Mouse (Mus musculus): ENCODE results near the gene 1190005I06Rik.
A peak's percentile ranks its signal among the peaks of the same experiment; 100 is the strongest.

Gene 1190005I06Rik

GRCm38 (mm10) chr8:120667561-120668373 is 20.3 kb upstream of the 1190005I06Rik start, which contains the start of the genes Gm27021 and Cox4i1:
Gene Gm27021, minus strand, starts transcription at chr8:120668079.
Gene Cox4i1, plus strand, starts transcription at chr8:120668222.
- peak; percentile 84 to 88 for DNase-seq (ENCODE audit: low spot score in 2 of 2)

GRCm38 (mm10) chr8:120666807-120667470 is 19.5 kb upstream of the 1190005I06Rik start:
- no peak for DNase-seq (ENCODE audit: low spot score in 2 of 2)

- DNase-seq (ENCODE audit: low spot score in 2 of 2) = no peak
These were observed 18.5 kb upstream of the 1190005I06Rik start for GRCm38 (mm10) chr8:120665726-120666455.

GRCm38 (mm10) chr8:120664566-120664965 is 17.1 kb upstream of the 1190005I06Rik start:
- DNase-seq (ENCODE audit: low spot score in 2 of 2) = no peak

GRCm38 (mm10) chr8:120657415-120657814 is 10.0 kb upstream of the 1190005I06Rik start:
- DNase-seq (ENCODE audit: low spot score in 2 of 2) = no peak

GRCm38 (mm10) chr8:120656322-120657052 is 9.1 kb upstream of the 1190005I06Rik start:
- DNase-seq (ENCODE audit: low spot score in 2 of 2) = no peak

GRCm38 (mm10) chr8:120644663-120645062 is 2.8 kb downstream of the 1190005I06Rik start:
- DNase-seq (ENCODE audit: low spot score in 2 of 2) = peak; percentile 66 to 70

- DNase-seq (ENCODE audit: low spot score in 2 of 2) = no peak
These were observed 5.3 kb downstream of the 1190005I06Rik start for GRCm38 (mm10) chr8:120642031-120642662.

- no peak for DNase-seq (ENCODE audit: low spot score in 2 of 2)
These were observed 6.2 kb downstream of the 1190005I06Rik start for GRCm38 (mm10) chr8:120641245-120641644.

- peak in 1 of 2 experiments; percentile 37 for DNase-seq (ENCODE audit: low spot score in 2 of 2)
These were observed 13.0 kb downstream of the 1190005I06Rik start for GRCm38 (mm10) chr8:120634329-120634839.

- DNase-seq (ENCODE audit: low spot score in 2 of 2) = no peak
These were observed 13.7 kb downstream of the 1190005I06Rik start for GRCm38 (mm10) chr8:120633665-120634271.

GRCm38 (mm10) chr8:120632969-120633664 is 14.3 kb downstream of the 1190005I06Rik start:
- DNase-seq (ENCODE audit: low spot score in 2 of 2) = no peak

- peak in 1 of 2 experiments; percentile 13 for DNase-seq (ENCODE audit: low spot score in 2 of 2)
These were observed 15.7 kb downstream of the 1190005I06Rik start for GRCm38 (mm10) chr8:120631441-120632375.

- no peak for DNase-seq (ENCODE audit: low spot score in 2 of 2)
These were observed 16.6 kb downstream of the 1190005I06Rik start for GRCm38 (mm10) chr8:120630848-120631247.

GRCm38 (mm10) chr8:120630031-120630430 is 17.4 kb downstream of the 1190005I06Rik start:
- no peak for DNase-seq (ENCODE audit: low spot score in 2 of 2)

GRCm38 (mm10) chr8:120627298-120627697 is 20.1 kb downstream of the 1190005I06Rik start:
- no peak for DNase-seq (ENCODE audit: low spot score in 2 of 2)

GRCm38 (mm10) chr8:120626461-120626860 is 21.0 kb downstream of the 1190005I06Rik start:
- no peak for DNase-seq (ENCODE audit: low spot score in 2 of 2)

GRCm38 (mm10) chr8:120623608-120624007 is 23.8 kb downstream of the 1190005I06Rik start:
- no peak for DNase-seq (ENCODE audit: low spot score in 2 of 2)

Measured in frontal cortex, postnatal 36 days (tissue).